ENCODE assay signal across 17 mouse cellular contexts in genomic region chr5:148063745-148064144, GRCm38 (mm10).
DNase-seq lines count a peak whose midpoint lies in the region; TF ChIP-seq lines count a peak whose summit lies in the region.
"Had no signal": no experiment of that assay in that cellular context is flagged by ENCODE, and none has a peak within 500 bp of the region (broad histone marks: within the 10 kb centered on the region; RNA-seq: fewer than 3 reads in every experiment).

No protein-coding gene starts in this region.

- H3K4me1 ChIP-seq in hindbrain, embryonic 10.5 days (replicated peaks), result no peaks in the 10 kb centered on the region
- H3K4me1 ChIP-seq: embryonic facial prominence, embryonic 12.5 days; forebrain, embryonic 15.5 days; heart, embryonic 13.5 days had no signal

- H3K36me3 ChIP-seq in hindbrain, embryonic 10.5 days, result no peaks in the 10 kb centered on the region
- H3K36me3 ChIP-seq: embryonic facial prominence, embryonic 12.5 days; forebrain, embryonic 15.5 days; heart, embryonic 13.5 days; hindbrain, embryonic 13.5 days had no signal

- H3K27ac ChIP-seq in layer of hippocampus, adult 2 months, result no peak overlapping the region
- H3K27ac ChIP-seq in hindbrain, embryonic 10.5 days, result no peak overlapping the region
- H3K27ac ChIP-seq: embryonic facial prominence, embryonic 12.5 days; forebrain, embryonic 15.5 days; heart, embryonic 13.5 days; hindbrain, embryonic 13.5 days; hindbrain, postnatal 0 days had no signal

- peak; percentile 29 to 40 for DNase-seq in layer of hippocampus, adult 2 months (ENCODE audit: low spot score in 2 of 2)
- DNase-seq in layer of hippocampus, postnatal 10 days (ENCODE audit: low spot score in 2 of 2), result no peak
- DNase-seq in brain, embryonic 14.5 days (ENCODE audit: low read depth), result peak; percentile 17
- peak; percentile 50 to 70 for DNase-seq in cerebellum, adult 18-20 months
- peak; percentile 88 to 89 for DNase-seq in cerebellum, postnatal 10 days
- DNase-seq in heart, postnatal 25 days (ENCODE audit: low spot score), result no peak
- no peak for DNase-seq in hindbrain, embryonic 10.5 days (ENCODE audit: low spot score)
- DNase-seq in adrenal gland, adult 8-10 months, result no peak
- DNase-seq: adrenal gland, postnatal 14 days; gastrocnemius, postnatal 36 days; heart, adult 11 months; heart, postnatal 4 days had no signal

- TF ChIP-seq POLR2A in brain, embryonic 14.5 days (IDR thresholded peaks at IDR 0.05; ENCODE audit: borderline replicate concordance, extremely low read depth, insufficient read depth, insufficient read length, poor library complexity, severe bottlenecking), result no peak

- intact Hi-C loops in heart, postnatal 25 days (cut with DNase I), result no loop called here

- no peaks in the 10 kb centered on the region for H3K27me3 ChIP-seq in hindbrain, embryonic 10.5 days (ENCODE audit: insufficient read depth, poor library complexity, severe bottlenecking)
- H3K27me3 ChIP-seq: embryonic facial prominence, embryonic 12.5 days; forebrain, embryonic 15.5 days; heart, embryonic 13.5 days; hindbrain, embryonic 13.5 days had no signal

- 0 out of 2 replicates have a peak, but pooled peaks cover 5% of the 10 kb centered on the region for H3K9me3 ChIP-seq in hindbrain, embryonic 10.5 days
- H3K9me3 ChIP-seq: embryonic facial prominence, embryonic 12.5 days; forebrain, embryonic 15.5 days; hindbrain, embryonic 13.5 days had no signal

- WGBS in hindbrain, embryonic 10.5 days, result 75% methylated on average over 3 of the region's 3 CpGs

- H3K4me3 ChIP-seq in layer of hippocampus, adult 2 months, result no peak overlapping the region
- H3K4me3 ChIP-seq in hindbrain, embryonic 10.5 days, result no peak overlapping the region
- H3K4me3 ChIP-seq: embryonic facial prominence, embryonic 12.5 days; forebrain, embryonic 15.5 days; heart, embryonic 13.5 days; hindbrain, embryonic 13.5 days had no signal

- no peak for TF ChIP-seq CTCF in layer of hippocampus, adult 2 months (conservative IDR thresholded peaks at IDR 0.05)
- no peak for TF ChIP-seq CTCF in brain, embryonic 14.5 days (IDR thresholded peaks at IDR 0.05; ENCODE audit: borderline replicate concordance, extremely low read depth, insufficient read depth, insufficient read length)

Comparison
In these comparisons a context has a peak if more than half of its experiments do, and no peak if none do; other contexts are left out.
1. DNase-seq: peak in layer of hippocampus, adult 2 months (2 of 2), brain, embryonic 14.5 days (single experiment), cerebellum, adult 18-20 months (2 of 2) and cerebellum, postnatal 10 days (2 of 2); none in layer of hippocampus, postnatal 10 days (0 of 2), heart, postnatal 25 days (single experiment), hindbrain, embryonic 10.5 days (single experiment) and adrenal gland, adult 8-10 months (single experiment).